17 mouse cellular contexts compared by ENCODE assay signal in genomic region chr6:91233011-91233410, GRCm38 (mm10). TPM values are rescaled to one million over a fixed set of nuclear protein-coding genes. Genes with fewer than 3 reads are reported as not detected.
DNase-seq lines count a peak whose midpoint lies in the region; ATAC-seq and TF ChIP-seq lines count a peak whose summit lies in the region.
"Had no signal": no experiment of that assay in that cellular context is flagged by ENCODE, and none has a peak within 500 bp of the region (broad histone marks: within the 10 kb centered on the region; RNA-seq: fewer than 3 reads in every experiment).

No protein-coding gene starts in this region.

- no peaks in the 10 kb centered on the region for H3K9me3 ChIP-seq in liver, embryonic 14.5 days (ENCODE audit: control insufficient read depth, low read length)
- H3K9me3 ChIP-seq: embryonic facial prominence, embryonic 13.5 days; limb, embryonic 13.5 days had no signal

- no peak for TF ChIP-seq EP300 in liver, embryonic 14.5 days (IDR thresholded peaks at IDR 0.05; ENCODE audit: low read depth)

- WGBS in liver, embryonic 14.5 days (ENCODE audit: insufficient replicate concordance) = 73% methylated on average over 12 of the region's 12 CpGs

- ATAC-seq in liver, embryonic 14.5 days (ENCODE audit: insufficient read depth) = no peak
- ATAC-seq: inflammation-experienced regulatory T-cells, adult 6 months had no signal

- H3K4me3 ChIP-seq in gastrocnemius, adult 2 months = no peak overlapping the region
- H3K4me3 ChIP-seq in liver, embryonic 14.5 days (ENCODE audit: insufficient read depth in 1 of 2, low read depth in 2 of 2, low read length in 2 of 2) = no peak overlapping the region
- H3K4me3 ChIP-seq: embryonic facial prominence, embryonic 13.5 days; limb, embryonic 13.5 days had no signal

- intact Hi-C loops in gastrocnemius, adult 2 months (cut with DNase I) = no loop called here

- peak; percentile 43 for TF ChIP-seq CTCF in gastrocnemius, adult 2 months (IDR thresholded peaks at IDR 0.05)
- peak; percentile 52 for TF ChIP-seq CTCF in liver, embryonic 14.5 days (IDR thresholded peaks at IDR 0.05; ENCODE audit: low read depth)

- no peaks in the 10 kb centered on the region for H3K4me1 ChIP-seq in liver, embryonic 14.5 days (replicated peaks; ENCODE audit: control insufficient read depth in 2 of 2, insufficient read depth in 2 of 2, low read length in 1 of 2)

- peak; percentile 40 for DNase-seq in gastrocnemius, adult 2 months
- no peak for DNase-seq in gastrocnemius, postnatal 25 days
- no peak for DNase-seq in liver, embryonic 14.5 days (ENCODE audit: low read depth in 3 of 3, low spot score in 3 of 3)
- DNase-seq in liver (no peak), adipocyte (ENCODE audit: low spot score) (no peak)
- peak; percentile 64 for DNase-seq in cerebellum, adult 11 months
- DNase-seq in cerebellum, postnatal 25 days = peak; percentile 77 to 83
- no peak for DNase-seq in retina, postnatal 1 day
- DNase-seq: adrenal gland, adult 8-10 months; heart, adult 18-20 months; heart, postnatal 10 days; kidney, postnatal 10 days; lung, postnatal 36 days had no signal

- no peak overlapping the region for H3K4me2 ChIP-seq in liver, embryonic 14.5 days (ENCODE audit: low read depth)
- H3K4me2 ChIP-seq: embryonic facial prominence, embryonic 13.5 days; limb, embryonic 13.5 days had no signal

- no peaks in the 10 kb centered on the region for H3K27me3 ChIP-seq in liver, embryonic 14.5 days (ENCODE audit: control insufficient read depth, insufficient read depth, low read length)
- H3K27me3 ChIP-seq: embryonic facial prominence, embryonic 13.5 days; limb, embryonic 13.5 days had no signal

- H3K27ac ChIP-seq in gastrocnemius, adult 2 months = no peak overlapping the region
- H3K27ac ChIP-seq in liver, embryonic 14.5 days = no peak overlapping the region
- H3K27ac ChIP-seq: embryonic facial prominence, embryonic 13.5 days; limb, embryonic 13.5 days had no signal

- no peak overlapping the region for H3K9ac ChIP-seq in liver, embryonic 14.5 days (replicated peaks)
- H3K9ac ChIP-seq: embryonic facial prominence, embryonic 13.5 days; limb, embryonic 13.5 days had no signal

- no peaks in the 10 kb centered on the region for H3K36me3 ChIP-seq in liver, embryonic 14.5 days (replicated peaks; ENCODE audit: control insufficient read depth, insufficient read depth, low read depth)

RNA-seq across cellular contexts. Expression of gene Fbln2, which starts 20.8 kb away (rescaled TPM):
- 10 to 100 TPM; 43.6 to 64.7 TPM for total RNA-seq in gastrocnemius, adult 2 months (2021)
- 10 to 100 TPM; 47.7 to 50.2 TPM for total RNA-seq in gastrocnemius, postnatal 25 days (2021)
- 4.0 and 5.1 TPM in 2 replicates for polyA plus RNA-seq in liver, embryonic 14.5 days (2012; rRNA removed)
- polyA plus RNA-seq in liver, embryonic 14.5 days (2014; fragmentation: Nextera tagmentation; extraction: Ambion mirVana) = 4.3 and 4.4 TPM in 2 replicates
- total RNA-seq: neutrophil, adult 5-6 weeks had no signal

Comparison
In these comparisons a context has a peak if more than half of its experiments do, and no peak if none do; other contexts are left out.
1. DNase-seq: peak in gastrocnemius, adult 2 months (single experiment), cerebellum, adult 11 months (single experiment) and cerebellum, postnatal 25 days (2 of 2); none in gastrocnemius, postnatal 25 days (single experiment), liver, embryonic 14.5 days (0 of 3), liver (single experiment), retina, postnatal 1 day (single experiment) and adipocyte (single experiment).